Mouse (Mus musculus): ENCODE results near the gene Rec114.
A peak's percentile ranks its signal among the peaks of the same experiment; 100 is the strongest.

Rec114 gene

GRCm38 (mm10) chr9:58719471-58719870 is 24.3 kb downstream of the Rec114 start:
- no peak for DNase-seq (ENCODE audit: inconsistent age in 2 of 2, low spot score in 1 of 2)

DNA sequence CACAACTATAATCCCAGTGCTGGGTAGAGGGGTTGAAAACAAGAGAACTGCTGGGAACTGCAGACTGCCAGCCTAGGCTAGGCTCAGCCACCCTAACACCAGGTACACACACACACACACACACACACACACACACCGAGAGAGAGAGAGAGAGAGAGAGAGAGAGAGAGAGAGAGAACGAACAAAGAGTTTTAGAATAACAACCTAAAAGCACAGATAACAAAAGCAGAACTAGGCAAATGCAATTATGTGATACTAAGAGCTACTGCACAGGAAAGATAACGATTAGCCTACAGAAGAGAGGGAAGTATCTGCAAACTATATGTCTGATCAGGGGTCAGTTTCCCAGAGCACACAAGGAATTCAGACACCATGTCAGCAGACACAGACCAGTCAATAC is 24.8 kb downstream of the Rec114 start:
- no peak for DNase-seq (ENCODE audit: inconsistent age in 2 of 2, low spot score in 1 of 2)

DNA sequence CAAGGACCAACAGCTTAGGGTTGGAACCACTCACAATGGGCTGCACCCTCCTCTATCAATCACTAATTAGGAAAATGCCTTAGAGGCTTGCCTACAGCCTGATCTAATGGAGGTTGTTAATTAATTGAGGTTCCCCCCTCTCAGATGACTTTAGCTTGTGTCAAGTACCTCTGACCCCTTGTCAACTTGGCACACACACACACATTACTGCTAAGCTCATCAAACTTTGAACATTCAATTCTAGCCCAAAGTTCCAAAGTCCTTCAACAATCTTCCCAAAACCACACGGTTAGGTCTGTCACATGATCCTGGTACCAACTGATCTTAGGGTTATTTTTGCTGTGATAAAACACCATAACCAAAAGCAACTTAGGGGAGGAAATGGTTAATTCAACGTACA is 26.9 kb downstream of the Rec114 start:
- DNase-seq (ENCODE audit: inconsistent age in 2 of 2, low spot score in 1 of 2): no peak

DNA sequence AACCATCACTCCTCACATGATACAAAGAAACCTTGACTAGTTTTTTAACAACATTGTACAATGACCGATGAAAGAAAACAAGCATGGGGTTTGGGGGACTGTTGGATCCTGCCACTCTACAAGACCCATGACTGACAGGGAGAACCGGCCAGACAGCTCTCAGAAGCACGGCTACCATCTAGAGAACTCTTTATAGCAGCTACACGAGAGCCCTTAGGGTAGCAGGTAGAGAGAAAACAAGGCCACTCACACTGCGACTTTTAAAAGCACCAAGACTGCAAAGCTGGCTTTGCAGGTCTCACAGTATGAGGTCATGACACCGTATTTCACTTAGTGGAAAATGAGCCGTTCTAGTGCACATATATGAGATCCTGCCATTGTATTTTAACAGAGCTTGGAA is 33.1 kb downstream of the Rec114 start:
- DNase-seq (ENCODE audit: inconsistent age in 2 of 2, low spot score in 1 of 2): no peak

GRCm38 (mm10) chr9:58709939-58710338 is 33.8 kb downstream of the Rec114 start:
- peak; percentile 52 to 89 for DNase-seq (ENCODE audit: inconsistent age in 2 of 2, low spot score in 1 of 2)

GRCm38 (mm10) chr9:58707796-58708195 is 36.0 kb downstream of the Rec114 start:
- DNase-seq (ENCODE audit: inconsistent age in 2 of 2, low spot score in 1 of 2): no peak

DNA sequence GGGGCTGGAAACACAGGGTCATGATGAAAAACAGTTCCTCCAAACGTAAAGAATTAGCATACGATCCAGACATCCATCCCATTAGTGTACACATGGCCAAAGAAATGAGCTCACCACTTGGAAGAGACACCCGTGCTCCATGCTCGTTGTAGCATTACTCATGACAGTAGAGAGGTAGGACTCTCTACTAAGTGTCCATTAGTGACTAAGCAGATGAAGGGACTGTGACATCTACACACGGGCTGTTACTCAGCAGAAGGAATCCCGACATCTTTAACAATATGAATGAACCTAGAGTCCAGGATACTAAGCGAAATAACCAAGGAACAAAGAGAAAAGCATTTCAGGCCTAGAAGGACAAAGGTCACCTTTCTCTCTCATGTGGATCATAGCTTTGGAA is 37.7 kb downstream of the Rec114 start:
- no peak for DNase-seq (ENCODE audit: inconsistent age in 2 of 2, low spot score in 1 of 2)

DNA sequence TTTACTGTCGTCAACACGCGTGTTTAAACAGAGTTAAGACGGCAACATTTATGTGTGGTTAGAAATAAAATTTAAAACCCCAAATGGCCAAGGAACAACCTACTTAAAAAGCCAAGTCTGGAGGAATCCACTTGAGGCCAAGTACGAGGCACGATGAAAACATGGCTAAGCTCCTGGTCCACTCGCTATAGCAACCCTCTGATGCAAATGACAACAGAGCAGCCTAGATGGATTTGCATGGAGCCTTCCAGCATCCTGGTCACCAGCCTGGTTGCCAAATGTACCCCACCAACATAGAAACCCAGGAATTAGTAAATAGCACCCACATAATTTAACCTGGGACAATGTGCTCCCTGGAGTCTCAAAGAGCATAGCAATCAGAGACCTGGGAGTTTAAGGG is 40.0 kb downstream of the Rec114 start:
- no peak for DNase-seq (ENCODE audit: inconsistent age in 2 of 2, low spot score in 1 of 2)

- DNase-seq (ENCODE audit: inconsistent age in 2 of 2, low spot score in 1 of 2): no peak
Measured at GRCm38 (mm10) chr9:58701751-58702150, 42.0 kb downstream of the Rec114 start.

DNA sequence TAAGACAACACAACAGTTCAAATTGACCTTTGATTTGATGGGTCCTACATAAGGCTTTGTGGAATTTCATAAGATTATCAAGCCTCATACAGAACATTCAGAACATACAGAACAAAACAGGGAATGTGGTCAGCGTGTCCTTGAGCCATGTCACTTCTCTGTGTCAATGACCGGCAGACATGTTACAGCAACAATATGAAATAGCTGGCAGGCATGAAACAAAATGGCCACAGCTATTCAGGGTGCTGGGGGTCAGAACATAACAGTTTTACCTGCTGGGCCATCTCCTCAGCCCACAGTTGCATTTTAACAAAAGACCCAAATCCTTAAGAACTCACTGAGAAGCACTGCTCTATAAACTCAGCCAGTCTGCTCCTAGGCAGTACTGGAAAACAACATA is 45.3 kb downstream of the Rec114 start:
- no peak for DNase-seq (ENCODE audit: inconsistent age in 2 of 2, low spot score in 1 of 2)

DNA sequence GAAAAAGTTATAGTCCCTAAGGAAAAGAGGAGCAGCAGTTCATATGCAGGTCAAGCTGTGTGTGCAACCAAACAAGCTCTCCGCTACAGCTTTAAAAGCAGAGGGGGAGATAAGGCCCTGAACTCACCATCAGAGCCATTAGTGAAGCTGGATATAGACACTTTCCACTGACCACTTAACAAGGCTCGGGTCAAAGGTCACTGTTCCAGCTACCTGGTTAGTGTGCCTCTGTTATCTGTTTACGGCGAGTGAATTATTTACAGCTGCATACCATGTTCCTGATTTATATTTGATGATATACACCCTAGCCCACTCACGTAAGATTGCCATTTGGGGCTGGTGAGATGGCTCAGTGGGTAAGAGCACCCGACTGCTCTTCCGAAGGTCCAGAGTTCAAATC is 52.3 kb downstream of the Rec114 start:
- no peak for DNase-seq (ENCODE audit: inconsistent age in 2 of 2, low spot score in 1 of 2)

DNA sequence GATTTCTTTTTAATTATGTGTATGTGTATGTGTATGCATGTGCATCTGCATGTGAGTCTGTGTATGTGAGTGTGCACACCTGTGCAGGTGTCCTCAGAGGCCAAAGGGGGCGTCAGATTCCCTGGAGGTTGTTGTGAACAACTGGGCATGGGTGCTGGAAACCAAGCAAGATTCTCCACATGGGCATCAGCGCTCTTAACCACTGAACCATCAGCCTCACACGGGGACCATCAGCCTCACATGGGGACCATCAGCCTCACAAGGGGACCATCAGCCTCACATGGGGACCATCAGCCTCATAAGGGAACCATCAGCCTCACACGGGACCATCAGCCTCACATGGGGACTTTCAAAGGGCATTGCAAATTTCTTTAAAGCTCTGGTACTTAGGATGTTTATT is 53.1 kb downstream of the Rec114 start:
- DNase-seq (ENCODE audit: inconsistent age in 2 of 2, low spot score in 1 of 2): no peak

DNA sequence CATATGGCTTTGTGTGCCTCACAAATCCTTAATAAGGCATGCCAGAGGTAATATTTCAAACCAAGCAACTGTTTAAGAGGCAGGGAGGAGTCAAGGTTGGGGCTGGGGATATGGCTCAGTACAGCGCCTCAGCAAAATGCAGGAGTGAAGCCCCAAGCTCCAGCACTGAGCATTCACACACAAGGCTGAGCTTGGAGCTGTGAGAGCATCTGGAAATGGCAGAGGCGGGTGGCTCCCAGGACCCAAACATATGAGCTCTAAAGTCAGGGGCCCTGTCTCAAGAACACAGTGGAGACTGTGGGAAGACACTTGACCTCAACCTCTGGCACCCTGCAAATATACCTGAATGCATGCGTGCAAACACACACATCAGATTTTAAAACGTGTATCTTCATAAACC is 55.7 kb downstream of the Rec114 start:
- DNase-seq (ENCODE audit: inconsistent age in 2 of 2, low spot score in 1 of 2): no peak

- DNase-seq (ENCODE audit: inconsistent age in 2 of 2, low spot score in 1 of 2): no peak
Measured at GRCm38 (mm10) chr9:58685290-58685689, 58.5 kb downstream of the Rec114 start.

DNA sequence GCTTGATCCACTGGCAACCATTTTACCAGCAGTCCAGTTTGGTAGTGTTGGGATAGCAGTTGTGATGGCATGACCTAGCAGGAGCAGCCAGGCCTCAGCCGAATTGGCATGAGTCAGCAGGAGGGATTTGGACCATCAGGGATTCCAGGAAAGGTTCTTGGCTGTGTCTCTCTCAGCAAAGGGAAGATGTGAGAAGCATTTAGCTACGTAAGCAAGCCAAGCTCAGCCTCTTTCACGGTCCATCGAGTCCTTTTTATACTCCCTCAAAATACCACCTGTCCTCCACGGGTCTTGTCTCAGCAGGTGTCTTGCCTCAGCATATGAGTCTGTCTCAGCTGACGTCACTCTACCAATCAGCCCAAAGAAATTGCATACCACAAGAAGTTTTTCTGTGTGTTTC is 60.4 kb downstream of the Rec114 start:
- DNase-seq (ENCODE audit: inconsistent age in 2 of 2, low spot score in 1 of 2): peak in 1 of 2 experiments; percentile 24

DNA sequence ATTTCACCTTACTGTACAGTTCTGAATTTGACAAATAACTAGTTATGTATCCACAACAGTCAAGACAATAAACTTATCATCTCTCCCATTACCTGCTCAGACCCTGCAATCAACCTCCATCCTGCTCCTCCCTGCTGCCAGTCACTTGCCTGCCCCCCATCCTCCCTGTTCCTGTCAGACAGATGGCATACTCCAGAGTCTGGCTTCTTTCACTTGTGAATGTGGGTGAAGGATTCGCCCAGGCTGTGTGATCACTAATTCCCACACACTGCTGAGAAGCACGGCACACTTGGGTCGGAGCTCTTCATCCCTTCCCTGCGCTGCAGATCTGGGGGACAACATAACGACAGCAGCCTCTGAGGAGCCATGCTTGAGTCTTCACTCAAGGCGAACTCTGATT is 61.7 kb downstream of the Rec114 start:
- no peak for DNase-seq (ENCODE audit: inconsistent age in 2 of 2, low spot score in 1 of 2)

GRCm38 (mm10) chr9:58681411-58681810 is 62.4 kb downstream of the Rec114 start:
- no peak for DNase-seq (ENCODE audit: inconsistent age in 2 of 2, low spot score in 1 of 2)

- DNase-seq (ENCODE audit: inconsistent age in 2 of 2, low spot score in 1 of 2): no peak
Measured at GRCm38 (mm10) chr9:58675371-58675770, 68.4 kb downstream of the Rec114 start.

DNA sequence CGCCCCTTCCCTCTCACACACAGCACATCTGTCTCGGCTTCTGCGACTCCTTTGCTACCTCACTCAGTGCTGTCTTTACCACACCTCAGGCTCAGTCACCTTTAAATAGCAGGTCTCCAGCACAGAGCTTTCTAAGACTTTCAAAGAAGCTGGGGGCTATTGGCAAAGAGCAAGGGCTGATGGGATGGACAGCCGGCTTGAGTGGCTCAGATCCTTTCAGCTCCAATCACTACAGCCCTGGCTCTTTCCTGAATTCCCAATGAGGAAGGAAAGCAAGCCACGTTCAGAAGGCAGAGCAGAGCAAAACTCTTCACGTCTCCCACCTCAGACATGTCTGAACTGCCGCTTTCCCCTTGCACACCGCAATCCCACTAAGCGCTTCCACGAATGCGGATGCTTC is 69.0 kb downstream of the Rec114 start:
- no peak for DNase-seq (ENCODE audit: inconsistent age in 2 of 2, low spot score in 1 of 2)

GRCm38 (mm10) chr9:58672474-58672873 is 71.3 kb downstream of the Rec114 start:
- peak; percentile 80 to 88 for DNase-seq (ENCODE audit: inconsistent age in 2 of 2, low spot score in 1 of 2)

GRCm38 (mm10) chr9:58669819-58670218 is 73.9 kb downstream of the Rec114 start:
- no peak for DNase-seq (ENCODE audit: inconsistent age in 2 of 2, low spot score in 1 of 2)

DNA sequence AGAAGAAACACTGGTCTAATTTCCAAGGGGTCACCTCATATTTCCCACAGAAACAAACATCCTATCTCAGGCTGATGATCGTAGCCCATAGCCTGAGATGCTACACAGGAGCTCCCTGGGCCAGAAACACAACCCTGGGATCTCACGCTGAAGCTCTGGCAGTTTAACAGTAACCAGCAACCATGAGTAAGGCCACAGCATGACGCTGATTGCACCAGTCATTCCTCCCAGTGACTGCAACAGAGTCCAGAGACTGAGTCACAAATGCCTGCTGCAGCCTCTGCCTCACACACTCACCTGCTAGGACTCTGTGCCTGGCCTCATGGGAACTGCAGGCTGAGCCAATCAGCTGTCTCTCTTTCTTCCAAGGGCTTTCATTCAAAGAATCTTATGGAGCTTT is 74.7 kb downstream of the Rec114 start:
- peak; percentile 61 to 71 for DNase-seq (ENCODE audit: inconsistent age in 2 of 2, low spot score in 1 of 2)

- peak in 1 of 2 experiments; percentile 43 for DNase-seq (ENCODE audit: inconsistent age in 2 of 2, low spot score in 1 of 2)
Measured at GRCm38 (mm10) chr9:58668171-58668570, 75.6 kb downstream of the Rec114 start.

DNA sequence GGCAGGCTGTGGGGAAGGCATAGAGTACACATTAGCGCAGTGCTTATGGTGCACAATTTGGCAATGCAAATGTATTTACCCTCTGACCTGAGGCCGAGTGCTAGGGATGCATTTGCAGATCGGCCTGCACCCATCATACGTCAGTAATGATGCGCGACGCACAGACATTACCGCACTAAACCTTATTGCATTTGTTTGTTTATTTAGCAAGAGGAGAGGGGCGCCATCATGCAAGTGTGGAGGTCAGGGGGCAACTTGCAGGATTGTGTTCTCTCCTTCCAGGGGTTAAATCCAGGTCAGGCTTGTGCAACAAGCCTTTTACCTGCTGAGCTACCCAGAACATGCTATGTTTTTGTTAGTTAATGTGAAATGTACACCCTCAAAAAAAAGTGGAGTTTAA is 76.5 kb downstream of the Rec114 start:
- no peak for DNase-seq (ENCODE audit: inconsistent age in 2 of 2, low spot score in 1 of 2)

Measured in adrenal gland, adult (tissue).